Comparison of ENCODE assay signal across 17 mouse cellular contexts in the genomic region with DNA sequence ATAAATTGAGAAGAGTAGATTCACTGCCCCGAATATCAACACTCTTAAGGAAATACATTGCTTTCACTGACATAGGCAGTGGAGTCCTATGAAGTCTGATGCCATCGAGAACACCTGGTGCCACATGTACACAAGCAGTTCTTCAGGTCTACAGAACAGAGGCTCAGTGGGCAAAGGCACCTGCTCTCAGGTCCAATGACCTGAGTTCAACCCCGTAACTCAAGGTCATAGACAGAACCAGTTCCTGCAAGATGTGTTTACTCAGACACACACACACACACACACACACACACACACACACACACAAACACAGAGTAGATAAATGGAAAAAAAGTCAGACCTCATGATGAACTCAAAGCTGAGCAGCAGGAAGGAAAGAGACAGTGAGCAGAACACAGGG.
"Had no signal": no experiment of that assay in that cellular context is flagged by ENCODE, and none has a peak within 500 bp of the region (broad histone marks: within the 10 kb centered on the region; RNA-seq: fewer than 3 reads in every experiment).

No protein-coding gene starts in this region.

- H3K9ac ChIP-seq: lung, embryonic 15.5 days; midbrain, embryonic 13.5 days; midbrain, embryonic 15.5 days; neural tube, embryonic 12.5 days; stomach, embryonic 15.5 days had no signal

- H3K36me3 ChIP-seq: lung, embryonic 15.5 days; midbrain, embryonic 13.5 days; midbrain, embryonic 15.5 days; neural tube, embryonic 12.5 days; stomach, embryonic 15.5 days had no signal

- H3K27ac ChIP-seq: lung, embryonic 15.5 days; macrophage; midbrain, embryonic 13.5 days; neural tube, embryonic 12.5 days; stomach, embryonic 15.5 days; stomach, postnatal 0 days had no signal

- H3K9me3 ChIP-seq: lung, embryonic 15.5 days; megakaryocyte, embryonic 14.5 days; midbrain, embryonic 13.5 days; midbrain, embryonic 15.5 days; neural tube, embryonic 12.5 days; stomach, embryonic 15.5 days had no signal

- H3K4me3 ChIP-seq: lung, embryonic 15.5 days; megakaryocyte, embryonic 14.5 days; midbrain, embryonic 13.5 days; midbrain, embryonic 15.5 days; neural tube, embryonic 12.5 days; stomach, embryonic 15.5 days had no signal

- DNase-seq: lung, adult 2 months; lung, postnatal 14 days; lung, postnatal 36 days; right cerebral cortex, postnatal 14 days; thymus, adult 2 months; thymus, postnatal 25 days; thymus, postnatal 4 days had no signal

- H3K4me2 ChIP-seq: lung, embryonic 15.5 days; midbrain, embryonic 11.5 days; midbrain, embryonic 13.5 days; midbrain, embryonic 15.5 days; neural tube, embryonic 12.5 days; stomach, embryonic 15.5 days had no signal

- ATAC-seq: lung, postnatal 0 days; midbrain, embryonic 13.5 days; midbrain, embryonic 15.5 days had no signal

- H3K27me3 ChIP-seq: lung, embryonic 15.5 days; midbrain, embryonic 13.5 days; midbrain, embryonic 15.5 days; neural tube, embryonic 12.5 days; stomach, embryonic 15.5 days had no signal

- H3K4me1 ChIP-seq: stomach, embryonic 15.5 days had no signal
